Mouse (Mus musculus) testis, adult 2 months (tissue): ENCODE measurements around the gene Sirt6. TPM values are rescaled to one million over a fixed set of nuclear protein-coding genes. Genes with fewer than 3 reads are reported as not detected.

ENCODE experiments used
- H3K27ac ChIP-seq: fragments of 200-500 bp; 2 replicates; pipeline ENCODE4 v1.5.1; 2012; ENCODE audit warnings: low read depth, low read length; ENCODE audit not compliant: control insufficient read depth, insufficient read depth
- H3K27me3 ChIP-seq: fragments of 200-500 bp; 2 replicates; pipeline ENCODE4 v1.6.1; 2012; ENCODE audit warnings: mild to moderate bottlenecking, low read length, moderate library complexity; ENCODE audit not compliant: control insufficient read depth, insufficient read depth
- H3K36me3 ChIP-seq: fragments of 200-500 bp; 2 replicates; pipeline ENCODE4 v1.6.1; 2012; ENCODE audit warnings: mild to moderate bottlenecking, low read length; ENCODE audit not compliant: control insufficient read depth, insufficient read depth
- H3K4me1 ChIP-seq: fragments of 200-500 bp; 2 replicates; pipeline ENCODE4 v1.6.1; 2012; ENCODE audit warnings: low read length; ENCODE audit not compliant: control insufficient read depth, insufficient read depth
- H3K4me3 ChIP-seq: fragments of 200-500 bp; 2 replicates; pipeline ENCODE4 v1.5.1; 2012; ENCODE audit warnings: low read depth, mild to moderate bottlenecking, low read length, moderate library complexity, mixed read lengths; ENCODE audit not compliant: control insufficient read depth
- CTCF ChIP-seq: fragments of 200-500 bp; IDR thresholded peaks from 2 replicates; pipeline ENCODE4 v1.5.1; 2012; ENCODE audit warnings: low read depth, mild to moderate bottlenecking, inconsistent platforms, low read length, moderate library complexity; ENCODE audit not compliant: control insufficient read depth, insufficient read depth, insufficient replicate concordance
- POLR2A ChIP-seq: fragments of 200-500 bp; IDR thresholded peaks from 2 replicates; pipeline ENCODE4 v1.6.1; 2012; ENCODE audit warnings: low read depth, mild to moderate bottlenecking, inconsistent platforms, low read length, moderate library complexity; ENCODE audit not compliant: control insufficient read depth
- polyA plus RNA-seq: library from polyadenylated mRNA; depleted of rRNA; stranded (reverse); fragments of >200 nt; gene quantifications from 2 replicates; pipeline ENCODE4 v1.2.3, GENCODE M21; 2012; rRNA removed

The Sirt6 gene
- polyA plus RNA-seq, 1 experiment = 6.7 TPM

GRCm38 (mm10) chr10:81574081-81575056 lies 53.2 kb downstream of the Sirt6 start, which contains the start of gene Tle2:
Gene Tle2 (plus strand): TSS chr10:81574561.
- H3K27me3 ChIP-seq = no peaks in the 10 kb centered on the region
- TF ChIP-seq CTCF = no peak
- TF ChIP-seq POLR2A = no peak

DNA sequence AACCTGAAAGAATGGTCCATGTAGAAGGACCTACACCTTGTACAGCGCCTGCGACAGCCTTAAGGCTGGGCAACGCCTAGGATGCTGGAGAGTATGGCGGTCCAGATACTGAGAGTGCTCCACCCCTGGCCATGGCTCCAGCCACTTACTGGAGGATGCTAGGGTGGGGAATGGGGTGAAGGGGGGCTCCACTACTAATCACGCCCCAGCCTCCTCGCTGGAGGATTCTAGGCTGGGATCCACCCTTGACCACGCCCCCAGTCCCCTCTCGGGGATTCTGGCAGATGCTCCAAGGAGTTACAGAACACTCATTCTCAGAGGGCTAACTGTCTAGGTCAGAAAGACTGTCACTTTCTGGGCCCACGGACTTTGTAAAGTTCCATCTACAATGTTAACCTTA lies 54.6 kb downstream of the Sirt6 start:
- H3K4me1 ChIP-seq = peaks cover 47% of the 10 kb centered on the region
- no peak for TF ChIP-seq CTCF
- no peak for TF ChIP-seq POLR2A
- peak overlapping the region; percentile 54; the same call in 1 of the 2 replicates for H3K27ac ChIP-seq

More at GRCm38 (mm10) chr10:81574081-81575056, 53.2 kb downstream of the Sirt6 start, which contains the start of gene Tle2:
- H3K27ac ChIP-seq = peak within 1 kb of the TSS; percentile 7; the same call in 1 of the 2 replicates
- H3K4me3 ChIP-seq = peak within 1 kb of the TSS; percentile 67
- H3K4me1 ChIP-seq = peaks cover 44% of the 10 kb centered on the region
- no peaks in the 10 kb centered on the region for H3K36me3 ChIP-seq

DNA sequence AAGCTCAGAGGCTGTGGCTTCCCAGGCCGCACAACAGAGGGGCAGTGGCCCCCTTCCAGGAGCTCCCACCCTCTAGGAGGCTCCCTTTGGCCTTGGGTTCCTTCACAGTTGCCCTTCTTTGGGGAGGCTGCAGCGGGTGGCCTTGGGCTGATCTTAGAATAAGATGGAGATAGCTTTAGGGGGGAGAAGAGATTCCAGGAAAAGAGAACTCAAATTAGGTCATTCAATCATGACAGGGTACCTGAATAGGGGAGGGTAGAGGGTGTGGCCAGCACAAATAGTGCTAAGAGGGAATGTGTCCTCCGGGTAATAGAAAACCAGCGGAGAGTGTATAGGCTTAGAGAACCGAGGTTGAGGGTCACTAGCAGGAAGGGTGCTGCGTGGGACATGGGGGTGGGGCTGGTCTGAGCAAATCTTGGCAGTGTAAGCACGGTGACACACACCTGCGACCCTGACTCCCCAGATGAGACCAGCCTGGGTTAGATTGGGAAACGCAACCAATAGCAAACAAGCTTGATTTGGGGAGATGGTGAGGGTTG lies 55.4 kb downstream of the Sirt6 start:
- no peaks in the 10 kb centered on the region for H3K27me3 ChIP-seq
- no peaks in the 10 kb centered on the region for H3K36me3 ChIP-seq
- H3K4me3 ChIP-seq = 0 out of 2 replicates have a peak overlapping the region, but pooled peaks have one; percentile 2
- H3K4me1 ChIP-seq = peaks cover 47% of the 10 kb centered on the region
- TF ChIP-seq CTCF = no peak
- TF ChIP-seq POLR2A = no peak
- peak overlapping the region; percentile 54 for H3K27ac ChIP-seq

More for the DNA sequence above, 54.6 kb downstream of the Sirt6 start:
- no peaks in the 10 kb centered on the region for H3K36me3 ChIP-seq
- H3K4me3 ChIP-seq = no peak overlapping the region
- no peaks in the 10 kb centered on the region for H3K27me3 ChIP-seq

Other genes starting within 250 kb of the Sirt6 start
- gene Fzr1, start 249.3 kb downstream of the Sirt6 start, polyA plus RNA-seq = 161 and 178 TPM in 2 replicates
- 38.5 and 46.3 TPM in 2 replicates for gene Dohh, start 243.4 kb downstream of the Sirt6 start, polyA plus RNA-seq
- 1.2 and 1.6 TPM in 2 replicates for gene Gm48551, start 243.3 kb downstream of the Sirt6 start, polyA plus RNA-seq
- gene Gm48552, start 238.8 kb downstream of the Sirt6 start, polyA plus RNA-seq = 0.65 TPM in 1 of 2 replicates, not detected in the other
- 3,568 and 3,612 TPM in 2 replicates for gene Smim24, start 234.7 kb downstream of the Sirt6 start, polyA plus RNA-seq
- 9.8 and 9.9 TPM in 2 replicates for gene Nfic, start 172.2 kb downstream of the Sirt6 start, polyA plus RNA-seq
- gene Celf5, start 145.1 kb downstream of the Sirt6 start, polyA plus RNA-seq = 147 and 163 TPM in 2 replicates
- 70.4 and 71.3 TPM in 2 replicates for gene Ncln, start 131.4 kb downstream of the Sirt6 start, polyA plus RNA-seq
- 0.04 and 0.13 TPM in 2 replicates for gene S1pr4, start 127.7 kb downstream of the Sirt6 start, polyA plus RNA-seq
- gene Gna15, start 103.6 kb downstream of the Sirt6 start, polyA plus RNA-seq = 1.0 and 1.2 TPM in 2 replicates
- 26.3 and 28.9 TPM in 2 replicates for gene Gna11, start 82.6 kb downstream of the Sirt6 start, polyA plus RNA-seq
- gene Aes, start 68.3 kb downstream of the Sirt6 start, polyA plus RNA-seq = 154 and 172 TPM in 2 replicates
- 19.0 and 22.1 TPM in 2 replicates for gene Tle2, start 53.2 kb downstream of the Sirt6 start, polyA plus RNA-seq
- 16.5 and 16.9 TPM in 2 replicates for gene Tle6, start 26.7 kb downstream of the Sirt6 start, polyA plus RNA-seq
- gene BC025920, start 21.5 kb downstream of the Sirt6 start, polyA plus RNA-seq = 0.47 and 0.68 TPM in 2 replicates
- gene Ankrd24, start 743 bp upstream of the Sirt6 start, polyA plus RNA-seq = 17.3 and 20.4 TPM in 2 replicates
- gene Gm10778, start 21.3 kb upstream of the Sirt6 start, polyA plus RNA-seq = 0.34 and 0.48 TPM in 2 replicates
- 0.79 and 1.9 TPM in 2 replicates for gene Zfp433, start 77.0 kb upstream of the Sirt6 start, polyA plus RNA-seq
- 0.91 and 1.2 TPM in 2 replicates for gene Gm3055, start 143.4 kb upstream of the Sirt6 start, polyA plus RNA-seq
- 0.11 TPM in 1 of 2 replicates, not detected in the other for gene Gm4767, start 184.4 kb upstream of the Sirt6 start, polyA plus RNA-seq
- gene Gm32687, start 236.1 kb upstream of the Sirt6 start, polyA plus RNA-seq = 0.53 and 0.65 TPM in 2 replicates